26 mouse cellular contexts compared by ENCODE assay signal in genomic region chr19:53082862-53083261, GRCm38 (mm10). TPM values are rescaled to one million over a fixed set of nuclear protein-coding genes. Genes with fewer than 3 reads are reported as not detected.
DNase-seq lines count a peak whose midpoint lies in the region; ATAC-seq and TF ChIP-seq lines count a peak whose summit lies in the region.
"Had no signal": no experiment of that assay in that cellular context is flagged by ENCODE, and none has a peak within 500 bp of the region (broad histone marks: within the 10 kb centered on the region; RNA-seq: fewer than 3 reads in every experiment).

No protein-coding gene starts in this region.

- peaks cover 6% of the 10 kb centered on the region; the same call in 1 of the 2 replicates for H3K9me3 ChIP-seq in intestine, embryonic 14.5 days (ENCODE audit: control insufficient read depth, low read length)
- no peaks in the 10 kb centered on the region for H3K9me3 ChIP-seq in intestine, embryonic 16.5 days (ENCODE audit: control insufficient read depth, low read length)
- H3K9me3 ChIP-seq in embryonic facial prominence, embryonic 10.5 days, result peaks cover 5% of the 10 kb centered on the region; the same call in 1 of the 2 replicates
- H3K9me3 ChIP-seq in hindbrain, embryonic 12.5 days (replicated peaks), result no peaks in the 10 kb centered on the region
- H3K9me3 ChIP-seq: embryonic facial prominence, embryonic 12.5 days; embryonic facial prominence, embryonic 15.5 days; hindbrain, embryonic 15.5 days had no signal

- TF ChIP-seq CTCF in lung, adult 2 months (IDR thresholded peaks at IDR 0.05; ENCODE audit: insufficient read depth, low read length), result no peak

- no peaks in the 10 kb centered on the region for H3K27me3 ChIP-seq in intestine, embryonic 14.5 days (replicated peaks; ENCODE audit: control insufficient read depth, insufficient read depth, low read length)
- H3K27me3 ChIP-seq in intestine, embryonic 16.5 days (replicated peaks; ENCODE audit: control insufficient read depth, insufficient read depth, low read length), result no peaks in the 10 kb centered on the region
- no peaks in the 10 kb centered on the region for H3K27me3 ChIP-seq in embryonic facial prominence, embryonic 10.5 days (replicated peaks; ENCODE audit: low read depth, poor library complexity, severe bottlenecking)
- H3K27me3 ChIP-seq in hindbrain, embryonic 12.5 days, result no peaks in the 10 kb centered on the region
- H3K27me3 ChIP-seq: CH12.LX; embryonic facial prominence, embryonic 12.5 days; embryonic facial prominence, embryonic 15.5 days; heart, embryonic 13.5 days; hindbrain, embryonic 15.5 days; Patski had no signal

- WGBS in intestine, embryonic 14.5 days, result 58% methylated on average over 8 of the region's 8 CpGs
- 61% methylated on average over 8 of the region's 8 CpGs for WGBS in intestine, embryonic 16.5 days
- 57% methylated on average over 8 of the region's 8 CpGs for WGBS in lung, adult 2 months
- WGBS in embryonic facial prominence, embryonic 10.5 days, result 84% methylated on average over 8 of the region's 8 CpGs
- WGBS in hindbrain, embryonic 12.5 days, result 89% methylated on average over 8 of the region's 8 CpGs

- peak; percentile 36 for DNase-seq in intestine, embryonic 14.5 days (ENCODE audit: low spot score)
- peak; percentile 34 for DNase-seq in lung, postnatal 10 days
- no peak for DNase-seq in lung, adult 2 months
- no peak for DNase-seq in embryonic facial prominence, embryonic 10.5 days (ENCODE audit: low spot score)
- DNase-seq: adrenal gland, postnatal 10 days; adrenal gland, postnatal 36 days; B cell, adult 2 months; cerebellum, adult 18-20 months; cerebellum, adult 9-10 months; cerebellum, postnatal 14 days; forebrain, postnatal 0 days; gastrocnemius, adult 2 months; gastrocnemius, postnatal 14 days; heart, adult 11 months; heart, postnatal 14 days; heart, postnatal 4 days had no signal

- no peak overlapping the region for H3K4me3 ChIP-seq in intestine, embryonic 14.5 days (ENCODE audit: low read depth, low read length)
- no peak overlapping the region for H3K4me3 ChIP-seq in intestine, embryonic 16.5 days (ENCODE audit: low read length)
- H3K4me3 ChIP-seq in lung, adult 2 months (replicated peaks; ENCODE audit: extremely low read depth, low read depth, low read length), result no peak overlapping the region
- no peak overlapping the region for H3K4me3 ChIP-seq in embryonic facial prominence, embryonic 10.5 days
- H3K4me3 ChIP-seq in hindbrain, embryonic 12.5 days, result no peak overlapping the region
- H3K4me3 ChIP-seq: embryonic facial prominence, embryonic 12.5 days; embryonic facial prominence, embryonic 15.5 days; gastrocnemius, adult 2 months; heart, embryonic 13.5 days; hindbrain, embryonic 15.5 days had no signal

- no peak overlapping the region for H3K9ac ChIP-seq in intestine, embryonic 14.5 days (ENCODE audit: low read length)
- no peak overlapping the region for H3K9ac ChIP-seq in intestine, embryonic 16.5 days (ENCODE audit: low read depth, low read length)
- H3K9ac ChIP-seq in hindbrain, embryonic 12.5 days, result no peak overlapping the region
- H3K9ac ChIP-seq: embryonic facial prominence, embryonic 12.5 days; embryonic facial prominence, embryonic 15.5 days; forebrain, postnatal 0 days; heart, embryonic 13.5 days; hindbrain, embryonic 15.5 days had no signal

- no peak overlapping the region for H3K4me2 ChIP-seq in intestine, embryonic 14.5 days (ENCODE audit: low read length)
- no peak overlapping the region for H3K4me2 ChIP-seq in intestine, embryonic 16.5 days (ENCODE audit: low read depth, low read length)
- H3K4me2 ChIP-seq in hindbrain, embryonic 12.5 days (replicated peaks), result no peak overlapping the region
- H3K4me2 ChIP-seq: embryonic facial prominence, embryonic 12.5 days; embryonic facial prominence, embryonic 15.5 days; heart, embryonic 13.5 days; hindbrain, embryonic 15.5 days had no signal

- no peak overlapping the region for H3K27ac ChIP-seq in intestine, embryonic 14.5 days (ENCODE audit: low read depth)
- H3K27ac ChIP-seq in intestine, embryonic 16.5 days (ENCODE audit: low read length), result no peak overlapping the region
- 0 out of 2 replicates have a peak overlapping the region, but pooled peaks have one; percentile 74 for H3K27ac ChIP-seq in embryonic facial prominence, embryonic 10.5 days (replicated peaks)
- H3K27ac ChIP-seq in hindbrain, embryonic 12.5 days, result no peak overlapping the region
- H3K27ac ChIP-seq: embryonic facial prominence, embryonic 12.5 days; embryonic facial prominence, embryonic 15.5 days; gastrocnemius, adult 2 months; heart, embryonic 13.5 days; hindbrain, embryonic 15.5 days had no signal

- H3K36me3 ChIP-seq in intestine, embryonic 14.5 days (ENCODE audit: control insufficient read depth, insufficient read depth, low read length), result no peaks in the 10 kb centered on the region
- H3K36me3 ChIP-seq in intestine, embryonic 16.5 days (ENCODE audit: control insufficient read depth, insufficient read depth, low read length), result no peaks in the 10 kb centered on the region
- H3K36me3 ChIP-seq in embryonic facial prominence, embryonic 10.5 days (replicated peaks), result no peaks in the 10 kb centered on the region
- H3K36me3 ChIP-seq in hindbrain, embryonic 12.5 days, result no peaks in the 10 kb centered on the region
- H3K36me3 ChIP-seq: embryonic facial prominence, embryonic 12.5 days; embryonic facial prominence, embryonic 15.5 days; G1E; heart, embryonic 13.5 days; hindbrain, embryonic 15.5 days had no signal

- no peak for ATAC-seq in intestine, embryonic 14.5 days (replicated peaks; ENCODE audit: low FRiP score, low TSS enrichment, low read depth)
- ATAC-seq in intestine, embryonic 16.5 days, result no peak
- ATAC-seq in hindbrain, embryonic 12.5 days (ENCODE audit: low FRiP score), result no peak
- ATAC-seq: forebrain, embryonic 14.5 days; forebrain, postnatal 0 days; Patski had no signal

- no peak for TF ChIP-seq POLR2A in lung, adult 2 months (IDR thresholded peaks at IDR 0.05; ENCODE audit: borderline replicate concordance, extremely low read depth, low read depth, low read length)

- peaks cover 26% of the 10 kb centered on the region for H3K4me1 ChIP-seq in intestine, embryonic 14.5 days (replicated peaks; ENCODE audit: control insufficient read depth, insufficient read depth, low read length)
- H3K4me1 ChIP-seq in intestine, embryonic 16.5 days (ENCODE audit: control insufficient read depth, insufficient read depth, low read length), result peaks cover 37% of the 10 kb centered on the region
- H3K4me1 ChIP-seq in lung, adult 2 months (ENCODE audit: control insufficient read depth, insufficient read depth, low read length), result peaks cover 4% of the 10 kb centered on the region
- peaks cover 69% of the 10 kb centered on the region for H3K4me1 ChIP-seq in embryonic facial prominence, embryonic 10.5 days
- H3K4me1 ChIP-seq in hindbrain, embryonic 12.5 days, result peaks cover 17% of the 10 kb centered on the region

RNA-seq across cellular contexts. Expression of gene Xpnpep1, which starts 42.8 kb away (rescaled TPM):
- 185 and 189 TPM in 2 replicates for polyA plus RNA-seq in intestine, embryonic 14.5 days (2014; fragmentation: Nextera tagmentation; extraction: Ambion mirVana)
- 231 and 264 TPM in 2 replicates for polyA plus RNA-seq in intestine, embryonic 16.5 days (2015; fragmentation: Nextera tagmentation; extraction: Ambion mirVana)
- polyA plus RNA-seq in lung, adult 2 months (2012; rRNA removed), result 50.4 and 64.2 TPM in 2 replicates
- polyA plus RNA-seq in embryonic facial prominence, embryonic 10.5 days (2016; fragmentation: Nextera tagmentation; extraction: Ambion mirVana), result 158 and 159 TPM in 2 replicates
- polyA plus RNA-seq in hindbrain, embryonic 12.5 days (2016; fragmentation: Nextera tagmentation; extraction: Ambion mirVana), result 159 and 166 TPM in 2 replicates

RNA-seq across cellular contexts. Expression of gene Add3, which starts 57.4 kb away (rescaled TPM):
- polyA plus RNA-seq in intestine, embryonic 14.5 days (2014; fragmentation: Nextera tagmentation; extraction: Ambion mirVana), result 115 and 120 TPM in 2 replicates
- 120 and 121 TPM in 2 replicates for polyA plus RNA-seq in intestine, embryonic 16.5 days (2015; fragmentation: Nextera tagmentation; extraction: Ambion mirVana)
- 40.0 and 53.0 TPM in 2 replicates for polyA plus RNA-seq in lung, adult 2 months (2012; rRNA removed)
- 61.7 and 67.2 TPM in 2 replicates for polyA plus RNA-seq in embryonic facial prominence, embryonic 10.5 days (2016; fragmentation: Nextera tagmentation; extraction: Ambion mirVana)
- 55.5 and 56.0 TPM in 2 replicates for polyA plus RNA-seq in hindbrain, embryonic 12.5 days (2016; fragmentation: Nextera tagmentation; extraction: Ambion mirVana)

Comparison
In these comparisons a context has a peak if more than half of its experiments do, and no peak if none do; other contexts are left out.
1. DNase-seq: peak in intestine, embryonic 14.5 days (single experiment) and lung, postnatal 10 days (single experiment); none in lung, adult 2 months (single experiment) and embryonic facial prominence, embryonic 10.5 days (single experiment).